Mouse (Mus musculus): ENCODE measurements around the gene Rasef. TPM values are rescaled to one million over a fixed set of nuclear protein-coding genes. Genes with fewer than 3 reads are reported as not detected.

The Rasef gene
- polyA plus RNA-seq (2012; rRNA removed) = 0.03 and 0.10 TPM in 2 replicates

- no peak within 1 kb of the TSS for H3K27ac ChIP-seq (ENCODE audit: insufficient read depth, low read length)
- no peaks in the 10 kb centered on the region for H3K4me1 ChIP-seq (ENCODE audit: control insufficient read depth, insufficient read depth, low read length)
- DNase-seq = peak; percentile 1 to 4
- no peaks in the 10 kb centered on the region; the same call in 1 of the 2 replicates for H3K27me3 ChIP-seq (ENCODE audit: control insufficient read depth, insufficient read depth, low read length)
- WGBS = 6% methylated on average over 87 of the region's 87 CpGs
- H3K4me3 ChIP-seq (replicated peaks; ENCODE audit: insufficient read depth, low read depth, low read length) = no peak within 1 kb of the TSS
- TF ChIP-seq CTCF (IDR thresholded peaks at IDR 0.05; ENCODE audit: borderline replicate concordance, insufficient read depth, low read depth, low read length) = no peak
- no peak for TF ChIP-seq POLR2A (IDR thresholded peaks at IDR 0.05; ENCODE audit: borderline replicate concordance, insufficient read depth, low read length)
These were observed at the start of gene Rasef for GRCm38 (mm10) chr4:73790260-73791185. TSS of gene Rasef (minus strand) at chr4:73790994.

GRCm38 (mm10) chr4:73826587-73826986, 35.8 kb upstream of the Rasef start:
- H3K27me3 ChIP-seq (ENCODE audit: control insufficient read depth, insufficient read depth, low read length) = no peaks in the 10 kb centered on the region
- DNase-seq = no peak
- 89% methylated on average over 3 of the region's 3 CpGs for WGBS

GRCm38 (mm10) chr4:73791186-73791540, 369 bp upstream of the Rasef start:
- no peak for DNase-seq
- Histone ChIP-seq H3K27ac (ENCODE audit: insufficient read depth, low read length) (no peak overlapping the region), H3K4me3 (replicated peaks; ENCODE audit: insufficient read depth, low read depth, low read length) (no peak overlapping the region), H3K27me3 (ENCODE audit: control insufficient read depth, insufficient read depth, low read length) (no peaks in the 10 kb centered on the region; the same call in 1 of the 2 replicates), H3K4me1 (ENCODE audit: control insufficient read depth, insufficient read depth, low read length) (no peaks in the 10 kb centered on the region)
- TF ChIP-seq POLR2A (IDR thresholded peaks at IDR 0.05; ENCODE audit: borderline replicate concordance, insufficient read depth, low read length) (no peak), CTCF (IDR thresholded peaks at IDR 0.05; ENCODE audit: borderline replicate concordance, insufficient read depth, low read depth, low read length) (no peak)
- 28% methylated on average over 3 of the region's 3 CpGs for WGBS

More at GRCm38 (mm10) chr4:73826587-73826986, 35.8 kb upstream of the Rasef start:
- Histone ChIP-seq H3K4me3 (replicated peaks; ENCODE audit: insufficient read depth, low read depth, low read length) (no peak overlapping the region), H3K27ac (ENCODE audit: insufficient read depth, low read length) (no peak overlapping the region), H3K4me1 (ENCODE audit: control insufficient read depth, insufficient read depth, low read length) (no peaks in the 10 kb centered on the region)
- TF ChIP-seq POLR2A (IDR thresholded peaks at IDR 0.05; ENCODE audit: borderline replicate concordance, insufficient read depth, low read length) (no peak), CTCF (IDR thresholded peaks at IDR 0.05; ENCODE audit: borderline replicate concordance, insufficient read depth, low read depth, low read length) (no peak)

- H3K27ac ChIP-seq (ENCODE audit: insufficient read depth, low read length) = no peak overlapping the region
- TF ChIP-seq POLR2A (IDR thresholded peaks at IDR 0.05; ENCODE audit: borderline replicate concordance, insufficient read depth, low read length) (no peak), CTCF (IDR thresholded peaks at IDR 0.05; ENCODE audit: borderline replicate concordance, insufficient read depth, low read depth, low read length) (no peak)
- no peaks in the 10 kb centered on the region for H3K4me1 ChIP-seq (ENCODE audit: control insufficient read depth, insufficient read depth, low read length)
- WGBS = 84% methylated on average over 6 of the region's 6 CpGs
- no peaks in the 10 kb centered on the region; the same call in 1 of the 2 replicates for H3K27me3 ChIP-seq (ENCODE audit: control insufficient read depth, insufficient read depth, low read length)
- DNase-seq = no peak
- H3K4me3 ChIP-seq (replicated peaks; ENCODE audit: insufficient read depth, low read depth, low read length) = no peak overlapping the region
These were observed 1.3 kb downstream of the Rasef start for GRCm38 (mm10) chr4:73789534-73789933.

GRCm38 (mm10) chr4:73788076-73788730, 2.6 kb downstream of the Rasef start:
- TF ChIP-seq POLR2A (IDR thresholded peaks at IDR 0.05; ENCODE audit: borderline replicate concordance, insufficient read depth, low read length) (no peak), CTCF (IDR thresholded peaks at IDR 0.05; ENCODE audit: borderline replicate concordance, insufficient read depth, low read depth, low read length) (no peak)
- Histone ChIP-seq H3K4me3 (replicated peaks; ENCODE audit: insufficient read depth, low read depth, low read length) (no peak overlapping the region), H3K27me3 (ENCODE audit: control insufficient read depth, insufficient read depth, low read length) (no peaks in the 10 kb centered on the region; the same call in 1 of the 2 replicates), H3K27ac (ENCODE audit: insufficient read depth, low read length) (no peak overlapping the region), H3K4me1 (ENCODE audit: control insufficient read depth, insufficient read depth, low read length) (no peaks in the 10 kb centered on the region)
- DNase-seq = no peak
- WGBS = 87% methylated on average over 7 of the region's 7 CpGs

GRCm38 (mm10) chr4:73784147-73784546, 6.6 kb downstream of the Rasef start:
- no peak overlapping the region for H3K27ac ChIP-seq (ENCODE audit: insufficient read depth, low read length)
- H3K27me3 ChIP-seq (ENCODE audit: control insufficient read depth, insufficient read depth, low read length) = no peaks in the 10 kb centered on the region
- DNase-seq = no peak
- no peaks in the 10 kb centered on the region for H3K4me1 ChIP-seq (ENCODE audit: control insufficient read depth, insufficient read depth, low read length)
- TF ChIP-seq POLR2A (IDR thresholded peaks at IDR 0.05; ENCODE audit: borderline replicate concordance, insufficient read depth, low read length) (no peak), CTCF (IDR thresholded peaks at IDR 0.05; ENCODE audit: borderline replicate concordance, insufficient read depth, low read depth, low read length) (no peak)
- WGBS = 88% methylated on average over 1 of the region's 1 CpGs
- H3K4me3 ChIP-seq (replicated peaks; ENCODE audit: insufficient read depth, low read depth, low read length) = no peak overlapping the region

GRCm38 (mm10) chr4:73781061-73781460, 9.7 kb downstream of the Rasef start:
- no peak for DNase-seq
- WGBS = 52% methylated on average over 3 of the region's 3 CpGs
- no peaks in the 10 kb centered on the region for H3K27me3 ChIP-seq (ENCODE audit: control insufficient read depth, insufficient read depth, low read length)
- no peaks in the 10 kb centered on the region for H3K4me1 ChIP-seq (ENCODE audit: control insufficient read depth, insufficient read depth, low read length)
- no peak overlapping the region for H3K27ac ChIP-seq (ENCODE audit: insufficient read depth, low read length)
- TF ChIP-seq CTCF (IDR thresholded peaks at IDR 0.05; ENCODE audit: borderline replicate concordance, insufficient read depth, low read depth, low read length) (no peak), POLR2A (IDR thresholded peaks at IDR 0.05; ENCODE audit: borderline replicate concordance, insufficient read depth, low read length) (no peak)
- H3K4me3 ChIP-seq (replicated peaks; ENCODE audit: insufficient read depth, low read depth, low read length) = no peak overlapping the region
